Mouse (Mus musculus) megakaryocyte, embryonic 14.5 days (primary cell): ENCODE data around the gene Ttyh1.

Experiments
- FLI1 ChIP-seq: IDR thresholded peaks from 2 replicates; pipeline ENCODE4 v1.6.1; 2012; ENCODE audit warnings: low read length, inconsistent platforms, mixed read lengths
- GATA1 ChIP-seq: IDR thresholded peaks from 3 replicates; pipeline ENCODE4 v1.6.1; 2012; ENCODE audit warnings: mixed read lengths, low read length, inconsistent platforms, borderline replicate concordance

GRCm38 (mm10) chr7:4164090-4164910 is 45.1 kb downstream of the Ttyh1 start, which contains the start of gene Cdc42ep5:
- TF ChIP-seq FLI1 (no peak), GATA1 (no peak)
